Mouse (Mus musculus): ENCODE data around the gene Naa40.

DNA sequence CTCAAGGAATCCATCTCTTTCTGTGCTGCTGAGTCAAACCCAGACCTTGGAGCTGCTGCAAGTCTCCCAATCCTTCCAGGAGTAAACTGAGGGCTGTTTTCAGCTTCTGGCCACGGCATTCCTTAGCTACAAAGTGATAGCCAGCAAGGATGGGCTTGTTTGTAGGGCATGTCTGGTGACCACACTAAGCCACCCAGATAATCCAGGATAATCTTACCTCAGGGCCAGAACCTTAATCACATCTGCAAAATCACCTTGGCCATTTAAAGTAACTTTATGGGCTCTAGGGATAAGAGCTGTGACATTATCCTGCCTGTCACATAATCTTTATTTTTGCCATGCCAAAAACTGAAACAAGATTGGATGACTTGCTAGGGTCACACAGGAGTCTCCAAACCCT lies 28.8 kb downstream of the Naa40 start:
- TF ChIP-seq GATA1 (IDR thresholded peaks at IDR 0.05; ENCODE audit: borderline replicate concordance, low read length) (no peak), FLI1 (IDR thresholded peaks at IDR 0.05; ENCODE audit: low read length) (no peak)
